Mouse (Mus musculus): ENCODE measurements around the gene Slc22a12. TPM values are rescaled to one million over a fixed set of nuclear protein-coding genes. Genes with fewer than 3 reads are reported as not detected.

The Slc22a12 gene
- polyA plus RNA-seq, 1 experiment from 2014 or later = not detected

DNA sequence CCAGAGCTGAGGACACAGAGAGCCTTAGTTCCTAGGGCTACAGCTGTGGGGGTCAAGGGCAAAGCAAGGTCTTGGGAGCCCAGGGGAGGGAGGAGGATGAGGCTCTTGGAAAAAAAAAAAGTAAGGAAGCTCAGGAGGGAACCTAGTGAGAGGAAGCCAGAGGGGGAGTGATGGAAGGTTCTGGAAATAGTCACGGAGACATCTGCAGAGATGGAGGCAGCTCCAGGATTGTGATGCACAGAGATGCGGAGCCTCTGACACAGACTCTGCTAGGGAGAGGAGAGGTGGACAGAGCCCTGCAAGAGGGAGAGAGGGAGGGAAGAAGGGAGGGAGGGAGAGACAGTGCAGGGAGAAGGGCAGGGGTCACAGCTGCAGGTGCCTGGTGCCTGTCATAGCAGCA lies 32.3 kb downstream of the Slc22a12 start:
- Histone ChIP-seq H3K9me3 (no peaks in the 10 kb centered on the region), H3K4me3 (no peak overlapping the region), H3K27ac (replicated peaks) (no peak overlapping the region), H3K4me2 (no peak overlapping the region), H3K27me3 (no peaks in the 10 kb centered on the region), H3K4me1 (replicated peaks) (peaks cover 47% of the 10 kb centered on the region), H3K9ac (no peak overlapping the region), H3K36me3 (peaks cover 89% of the 10 kb centered on the region)
- 90% methylated on average over 2 of the region's 2 CpGs for WGBS
- ATAC-seq (ENCODE audit: low read depth) = no peak

DNA sequence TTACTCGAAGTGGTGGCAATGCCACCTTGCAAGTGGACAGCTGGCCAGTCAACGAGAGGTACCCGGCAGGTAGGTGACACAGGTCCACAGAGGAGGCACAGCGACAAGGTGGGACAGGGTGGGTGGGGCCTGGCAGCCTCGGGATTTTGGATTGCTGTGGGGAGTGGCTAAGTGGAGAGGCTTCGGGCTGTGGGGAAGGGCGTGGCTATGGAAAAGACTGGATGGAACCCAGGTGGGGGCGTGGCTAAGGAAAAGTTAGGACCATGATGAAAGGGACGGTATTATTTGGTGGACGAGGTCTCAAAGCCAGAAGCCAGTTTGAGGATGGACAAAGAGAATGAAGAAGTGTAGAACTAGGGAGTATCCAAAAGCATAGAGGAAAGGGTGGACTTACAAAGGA lies 33.0 kb downstream of the Slc22a12 start:
- no peak for ATAC-seq (ENCODE audit: low read depth)
- Histone ChIP-seq H3K9ac (no peak overlapping the region), H3K4me1 (replicated peaks) (peaks cover 53% of the 10 kb centered on the region), H3K4me2 (no peak overlapping the region), H3K27me3 (no peaks in the 10 kb centered on the region), H3K4me3 (no peak overlapping the region), H3K27ac (replicated peaks) (no peak overlapping the region), H3K36me3 (peaks cover 89% of the 10 kb centered on the region), H3K9me3 (no peaks in the 10 kb centered on the region)
- 78% methylated on average over 10 of the region's 10 CpGs for WGBS

DNA sequence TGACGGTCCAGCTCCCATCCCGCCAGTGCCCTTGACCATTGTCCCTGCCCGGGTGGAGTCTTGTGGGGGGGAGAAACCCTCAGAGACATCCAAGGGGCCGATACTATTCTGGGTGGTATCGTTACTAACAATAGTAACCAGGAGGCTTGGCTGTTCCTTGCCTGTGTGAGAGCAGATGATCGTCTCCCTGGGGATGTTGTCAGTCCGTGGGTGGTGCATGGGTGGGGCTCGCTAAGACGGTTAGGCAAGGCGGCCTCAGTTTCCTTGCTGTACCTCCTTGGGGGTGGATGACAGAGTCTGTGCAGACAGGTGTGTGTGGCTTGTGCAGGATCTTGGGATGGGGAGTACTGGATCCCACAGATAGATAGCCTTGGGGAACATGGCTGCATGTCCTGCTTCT lies 35.4 kb downstream of the Slc22a12 start:
- H3K36me3 ChIP-seq = peaks cover 69% of the 10 kb centered on the region
- no peaks in the 10 kb centered on the region for H3K9me3 ChIP-seq
- WGBS = 55% methylated on average over 10 of the region's 10 CpGs
- no peak overlapping the region for H3K9ac ChIP-seq
- H3K4me1 ChIP-seq (replicated peaks) = peaks cover 57% of the 10 kb centered on the region
- H3K4me2 ChIP-seq = no peak overlapping the region
- H3K4me3 ChIP-seq = no peak overlapping the region
- no peaks in the 10 kb centered on the region for H3K27me3 ChIP-seq
- no peak for ATAC-seq (ENCODE audit: low read depth)
- peak overlapping the region; percentile 38; the same call in 1 of the 2 replicates for H3K27ac ChIP-seq (replicated peaks)

DNA sequence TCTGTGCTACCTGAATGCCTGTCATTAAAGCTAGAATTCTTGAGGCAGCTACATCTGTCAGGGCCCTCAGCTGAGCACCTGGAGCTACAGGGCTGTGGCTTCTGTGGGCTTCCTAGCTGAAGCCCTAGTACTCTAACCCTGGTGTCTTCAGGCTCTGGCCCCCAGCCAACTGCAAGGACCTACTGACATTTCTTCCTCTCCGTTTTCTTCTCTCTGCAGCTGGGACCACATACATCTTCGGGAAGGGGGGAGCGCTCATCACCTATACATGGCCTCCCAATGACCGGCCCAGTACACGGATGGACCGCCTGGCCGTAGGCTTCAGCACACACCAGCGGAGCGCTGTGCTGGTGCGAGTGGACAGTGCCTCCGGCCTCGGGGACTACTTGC lies 38.2 kb downstream of the Slc22a12 start:
- ATAC-seq (ENCODE audit: low read depth) = no peak
- H3K27ac ChIP-seq (replicated peaks) = peak overlapping the region; percentile 97; the same call in 1 of the 2 replicates
- WGBS = 86% methylated on average over 12 of the region's 12 CpGs
- H3K4me2 ChIP-seq = peak overlapping the region; percentile 90
- 0 out of 2 replicates have a peak overlapping the region, but pooled peaks have one; percentile 90 for H3K4me3 ChIP-seq
- H3K4me1 ChIP-seq (replicated peaks) = peaks cover 84% of the 10 kb centered on the region
- no peaks in the 10 kb centered on the region for H3K27me3 ChIP-seq
- no peaks in the 10 kb centered on the region for H3K9me3 ChIP-seq
- H3K36me3 ChIP-seq = peaks cover 43% of the 10 kb centered on the region
- H3K9ac ChIP-seq = peak overlapping the region; percentile 100

DNA sequence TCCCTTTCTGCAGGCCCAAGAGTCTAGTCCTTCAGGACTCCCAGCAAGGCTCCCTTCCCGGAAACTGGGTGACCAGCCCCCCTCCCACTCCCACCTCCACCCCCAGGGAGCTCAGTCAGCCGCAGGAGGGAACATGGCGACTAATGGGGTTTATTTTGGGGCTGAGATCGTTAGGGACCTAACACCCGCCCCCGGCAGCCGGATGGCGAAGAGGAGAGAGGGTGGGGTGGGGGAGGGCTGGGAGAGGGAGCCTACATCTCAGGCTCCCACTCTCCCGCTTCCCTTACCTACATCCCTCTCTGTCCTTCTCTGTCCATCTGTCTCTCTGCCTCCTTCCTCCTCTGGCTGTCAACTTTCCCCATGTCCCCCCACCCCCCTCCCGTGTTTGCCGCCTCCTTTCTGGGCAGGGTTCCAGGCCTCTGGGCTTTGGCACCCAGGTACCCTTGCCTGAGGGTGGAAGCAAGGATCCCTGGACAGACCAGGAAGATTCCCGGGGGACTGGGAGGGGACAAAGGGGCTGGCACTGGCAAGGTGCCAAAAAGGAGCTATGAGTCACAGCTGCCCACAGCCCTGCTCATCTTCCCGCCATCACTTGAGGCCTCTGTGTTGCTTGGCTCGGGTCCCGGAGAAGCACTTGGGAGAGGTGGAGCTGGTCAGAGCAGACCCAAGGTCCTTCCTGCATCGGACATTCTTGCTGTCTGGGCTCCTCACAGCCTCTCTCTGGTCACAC lies 38.7 kb downstream of the Slc22a12 start:
- WGBS = 19% methylated on average over 16 of the region's 16 CpGs
- Histone ChIP-seq H3K4me1 (replicated peaks) (peaks cover 89% of the 10 kb centered on the region), H3K4me3 (peak overlapping the region; percentile 90; the same call in 1 of the 2 replicates), H3K27ac (replicated peaks) (peak overlapping the region; percentile 97), H3K4me2 (peak overlapping the region; percentile 90), H3K36me3 (peaks cover 38% of the 10 kb centered on the region), H3K9me3 (no peaks in the 10 kb centered on the region), H3K27me3 (no peaks in the 10 kb centered on the region), H3K9ac (peak overlapping the region; percentile 100)
- no peak for ATAC-seq (ENCODE audit: low read depth)

DNA sequence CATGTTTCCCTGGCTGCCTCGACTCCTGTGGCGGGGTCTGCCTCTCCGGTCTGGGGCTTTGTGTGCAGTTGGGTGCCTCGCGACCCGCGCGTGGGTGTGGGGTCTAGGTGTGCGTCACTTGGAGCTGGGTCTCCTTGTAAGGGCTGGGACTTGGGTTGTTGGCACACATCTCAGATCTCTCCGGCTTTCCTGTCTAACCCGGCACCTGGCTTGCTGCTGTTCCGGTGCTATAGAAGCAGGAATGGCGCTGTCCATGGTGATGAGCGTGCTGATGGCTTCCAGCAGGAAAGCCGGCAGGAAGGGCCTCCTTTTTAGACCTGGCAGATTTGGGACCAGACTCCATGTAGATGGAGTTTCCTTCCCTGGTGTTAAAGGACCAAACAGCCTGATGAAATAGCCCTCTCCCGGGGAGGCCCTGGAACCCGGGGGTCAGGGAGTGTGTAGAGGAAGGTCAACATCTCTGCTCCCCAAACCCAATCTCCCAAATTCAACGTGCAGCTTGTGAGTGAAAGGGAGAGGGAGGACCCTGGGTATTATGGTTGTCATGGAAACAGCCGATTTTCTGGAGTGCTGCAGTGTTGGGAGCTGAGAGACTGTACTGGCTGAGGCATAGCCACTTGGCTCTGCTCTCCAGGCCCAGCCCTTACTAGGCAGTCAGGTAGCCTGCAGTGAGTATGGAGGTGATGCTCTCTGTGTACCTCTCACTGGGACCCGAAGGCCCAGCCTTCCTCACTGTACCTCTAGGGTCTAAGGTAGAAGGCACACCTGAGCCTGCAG lies 40.1 kb downstream of the Slc22a12 start:
- WGBS = 3% methylated on average over 20 of the region's 20 CpGs
- Histone ChIP-seq H3K9me3 (no peaks in the 10 kb centered on the region), H3K4me3 (peak overlapping the region; percentile 90), H3K4me2 (peak overlapping the region; percentile 90), H3K36me3 (peaks cover 28% of the 10 kb centered on the region), H3K9ac (peak overlapping the region; percentile 100), H3K27ac (replicated peaks) (peak overlapping the region; percentile 97), H3K27me3 (no peaks in the 10 kb centered on the region), H3K4me1 (replicated peaks) (peaks cover 93% of the 10 kb centered on the region)
- peak; percentile 20 for ATAC-seq (ENCODE audit: low read depth)

DNA sequence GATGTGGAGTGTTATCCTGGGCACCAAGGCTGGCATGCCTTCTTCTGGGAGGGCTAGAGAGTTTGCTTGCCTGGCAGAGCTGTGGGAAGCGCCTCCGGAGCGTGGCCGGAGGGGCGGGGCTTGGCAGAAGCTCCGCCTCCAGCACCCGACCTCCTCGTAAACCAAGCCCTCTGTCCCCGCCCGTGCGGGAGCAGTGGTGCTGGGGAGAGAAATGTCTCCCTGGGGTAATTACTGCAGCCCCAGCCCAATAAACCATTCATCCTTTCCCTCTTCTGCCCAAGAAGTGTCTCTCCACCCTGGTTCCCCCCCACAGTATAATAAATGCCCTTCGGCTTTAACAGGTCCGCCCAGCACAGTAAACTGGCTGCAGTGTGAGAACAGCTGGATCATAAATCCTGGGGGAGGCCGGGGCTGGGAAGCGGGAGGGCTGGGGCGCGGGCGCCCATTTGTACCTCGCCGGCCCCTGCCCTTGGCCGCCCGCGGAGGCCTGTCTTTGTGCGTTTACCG lies 40.7 kb downstream of the Slc22a12 start:
- WGBS = under 1% methylated on average over 25 of the region's 25 CpGs

DNA sequence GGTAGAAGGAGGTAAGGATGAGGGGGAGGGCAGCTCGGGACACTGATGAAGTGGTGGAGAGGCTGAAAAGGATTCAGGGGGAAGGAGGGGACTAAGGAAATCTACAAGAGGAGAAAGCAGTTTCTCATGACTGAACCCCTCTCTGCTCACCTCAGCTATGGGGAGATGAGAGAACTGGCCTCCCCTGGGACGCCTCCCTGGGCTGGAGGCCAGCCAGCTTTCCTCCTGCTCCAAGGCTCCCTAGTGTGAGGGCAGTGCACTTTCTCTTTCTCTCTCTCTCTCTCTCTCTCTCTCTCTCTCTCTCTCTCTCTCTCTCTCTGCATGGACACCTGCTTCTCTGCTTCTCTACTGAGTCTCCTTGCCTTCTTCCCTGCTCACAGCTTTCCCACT lies 42.2 kb downstream of the Slc22a12 start:
- no peak for ATAC-seq (ENCODE audit: low read depth)
- H3K27ac ChIP-seq (replicated peaks) = peak overlapping the region; percentile 97
- peak overlapping the region; percentile 100 for H3K9ac ChIP-seq
- no peaks in the 10 kb centered on the region; the same call in 1 of the 2 replicates for H3K27me3 ChIP-seq
- H3K4me3 ChIP-seq = peak overlapping the region; percentile 90
- H3K4me2 ChIP-seq = peak overlapping the region; percentile 90
- H3K9me3 ChIP-seq = no peaks in the 10 kb centered on the region
- H3K36me3 ChIP-seq = peaks cover 11% of the 10 kb centered on the region
- 22% methylated on average over 2 of the region's 2 CpGs for WGBS
- H3K4me1 ChIP-seq (replicated peaks) = peaks cover 85% of the 10 kb centered on the region

More for the DNA sequence above, 40.7 kb downstream of the Slc22a12 start:
- H3K4me3 ChIP-seq = peak overlapping the region; percentile 90
- peak overlapping the region; percentile 97 for H3K27ac ChIP-seq (replicated peaks)
- H3K9ac ChIP-seq = peak overlapping the region; percentile 100
- H3K9me3 ChIP-seq = no peaks in the 10 kb centered on the region
- H3K4me2 ChIP-seq = peak overlapping the region; percentile 90
- peak; percentile 34 for ATAC-seq (ENCODE audit: low read depth)
- no peaks in the 10 kb centered on the region for H3K27me3 ChIP-seq
- peaks cover 87% of the 10 kb centered on the region for H3K4me1 ChIP-seq (replicated peaks)
- peaks cover 23% of the 10 kb centered on the region for H3K36me3 ChIP-seq

DNA sequence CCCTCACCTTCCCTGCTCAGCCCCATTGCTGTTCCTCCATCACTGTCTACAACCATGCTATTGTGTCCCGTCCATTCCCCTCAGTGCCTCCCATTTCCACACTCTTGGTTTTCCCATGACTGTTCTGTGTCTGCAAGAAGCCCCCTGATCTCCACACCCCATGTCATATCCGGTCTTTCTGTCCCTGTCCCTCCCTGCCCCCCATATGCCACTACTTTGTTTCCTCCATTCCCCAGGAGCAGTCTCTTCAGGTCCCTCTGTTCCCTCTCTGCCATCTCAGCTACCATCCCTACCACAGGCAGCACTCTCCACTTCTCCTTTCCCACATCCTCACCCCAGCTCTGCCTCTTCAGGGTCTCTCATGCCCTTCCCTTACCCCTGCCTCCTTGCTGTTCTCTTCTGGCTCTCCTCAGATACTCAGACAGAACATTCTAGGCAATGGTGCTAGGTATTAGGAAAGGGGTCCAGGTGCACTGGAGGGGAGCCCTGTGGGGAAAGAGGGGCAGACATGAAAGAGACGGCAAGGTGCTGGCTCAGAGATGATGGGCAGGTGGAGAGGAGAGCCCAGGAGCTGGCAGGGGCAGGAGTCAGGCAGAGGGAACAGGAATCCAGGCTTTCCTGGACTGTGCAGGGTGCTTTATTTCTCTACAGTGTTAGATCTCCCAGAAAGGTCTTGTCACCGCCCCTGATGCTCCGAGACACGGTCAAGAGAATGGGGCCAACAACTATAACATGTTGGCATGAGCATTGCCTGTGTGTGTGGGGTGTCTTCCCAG lies 42.8 kb downstream of the Slc22a12 start:
- ATAC-seq (ENCODE audit: low read depth) = no peak
- H3K27me3 ChIP-seq = no peaks in the 10 kb centered on the region; the same call in 1 of the 2 replicates
- no peaks in the 10 kb centered on the region for H3K9me3 ChIP-seq
- peak overlapping the region; percentile 100 for H3K9ac ChIP-seq
- peak overlapping the region; percentile 90 for H3K4me3 ChIP-seq
- H3K4me1 ChIP-seq (replicated peaks) = peaks cover 85% of the 10 kb centered on the region
- H3K4me2 ChIP-seq = peak overlapping the region; percentile 90
- H3K36me3 ChIP-seq = peaks cover 5% of the 10 kb centered on the region
- 32% methylated on average over 6 of the region's 6 CpGs for WGBS
- H3K27ac ChIP-seq (replicated peaks) = peak overlapping the region; percentile 97

DNA sequence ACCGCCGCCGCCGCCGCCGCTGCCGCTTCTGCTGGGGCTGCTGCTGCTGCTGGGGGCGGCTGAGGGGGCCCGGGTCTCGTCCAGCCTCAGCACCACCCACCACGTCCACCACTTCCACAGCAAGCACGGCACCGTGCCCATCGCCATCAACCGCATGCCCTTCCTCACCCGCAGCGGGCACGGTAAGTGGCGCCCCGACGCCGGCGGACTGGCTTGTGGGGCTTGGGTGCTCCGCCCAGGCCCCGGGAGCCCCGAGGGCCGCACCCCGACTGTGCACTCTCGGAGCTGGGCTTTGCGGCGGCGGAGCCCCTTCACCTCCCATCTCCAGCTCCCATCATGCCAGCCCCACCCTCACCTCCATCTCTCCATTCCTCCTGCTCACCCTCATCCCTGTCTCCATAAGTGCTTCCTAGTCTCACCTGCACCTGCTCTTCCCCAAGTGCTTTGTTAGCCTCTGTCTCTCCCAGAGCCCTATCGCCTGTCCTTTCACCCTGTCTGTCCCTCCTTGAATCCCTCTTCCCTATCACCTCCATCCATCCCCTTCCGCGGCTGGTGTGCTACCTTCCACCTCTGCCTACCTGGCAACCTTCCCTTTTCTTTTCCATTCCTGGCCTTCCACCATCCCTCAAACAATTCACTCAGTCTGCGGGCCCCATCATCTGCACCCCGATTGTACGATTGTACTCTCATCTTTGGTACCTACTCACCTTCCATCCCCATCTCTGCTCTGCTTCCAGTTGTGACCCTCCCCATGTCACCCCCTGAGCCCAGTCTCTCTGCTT lies 44.3 kb downstream of the Slc22a12 start:
- Histone ChIP-seq H3K9ac (peak overlapping the region; percentile 100), H3K9me3 (no peaks in the 10 kb centered on the region), H3K27ac (replicated peaks) (peak overlapping the region; percentile 97), H3K4me1 (replicated peaks) (peaks cover 80% of the 10 kb centered on the region), H3K36me3 (no peaks in the 10 kb centered on the region), H3K4me2 (peak overlapping the region; percentile 90), H3K27me3 (no peaks in the 10 kb centered on the region; the same call in 1 of the 2 replicates), H3K4me3 (peak overlapping the region; percentile 90)
- ATAC-seq (ENCODE audit: low read depth) = no peak
- 5% methylated on average over 31 of the region's 38 CpGs for WGBS

DNA sequence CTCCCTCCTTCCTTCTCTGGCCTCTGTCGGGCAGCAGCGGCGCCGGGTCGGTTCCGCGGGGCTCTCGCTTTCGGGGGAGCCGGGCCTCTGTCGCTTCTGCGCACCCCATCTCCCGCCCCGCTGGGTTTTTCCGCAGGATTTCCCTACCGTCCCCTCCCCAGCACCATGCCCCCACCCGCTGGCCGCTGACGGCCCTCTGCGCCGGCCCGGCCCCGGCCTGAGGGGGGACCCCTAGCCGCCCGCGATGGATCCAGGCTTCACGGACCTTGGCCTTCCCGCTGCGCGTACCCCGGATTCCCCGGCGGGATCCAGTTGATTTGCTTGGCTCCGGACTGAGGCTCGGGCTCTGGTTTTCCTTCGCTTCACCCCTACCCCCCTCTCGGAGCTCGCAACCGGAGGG lies 45.0 kb downstream of the Slc22a12 start:
- Histone ChIP-seq H3K36me3 (no peaks in the 10 kb centered on the region), H3K4me3 (peak overlapping the region; percentile 90), H3K9me3 (no peaks in the 10 kb centered on the region), H3K4me1 (replicated peaks) (peaks cover 75% of the 10 kb centered on the region), H3K27ac (replicated peaks) (peak overlapping the region; percentile 97), H3K4me2 (peak overlapping the region; percentile 90), H3K9ac (peak overlapping the region; percentile 100), H3K27me3 (no peaks in the 10 kb centered on the region; the same call in 1 of the 2 replicates)
- ATAC-seq (ENCODE audit: low read depth) = peak; percentile 9
- under 1% methylated on average over 39 of the region's 39 CpGs for WGBS

Measured in neural tube, embryonic 13.5 days (tissue).